8 mouse cellular contexts compared by ENCODE assay signal in genomic region chr11:80153857-80154495, GRCm38 (mm10). TPM values are rescaled to one million over a fixed set of nuclear protein-coding genes. Genes with fewer than 3 reads are reported as not detected.
A peak's percentile ranks its signal among the peaks of the same experiment; 100 is the strongest.
DNase-seq lines count a peak whose midpoint lies in the region; ATAC-seq and TF ChIP-seq lines count a peak whose summit lies in the region.

TSS of gene Adap2 (plus strand) at chr11:80154105.

- H3K9ac ChIP-seq in hindbrain, embryonic 15.5 days = peak within 1 kb of the TSS; percentile 30; the same call in 1 of the 2 replicates

- peaks cover 9% of the 10 kb centered on the region for H3K4me1 ChIP-seq in hindbrain, embryonic 15.5 days (replicated peaks)

- peak; percentile 94 for DNase-seq in gastrocnemius, adult 2 months
- peak; percentile 47 to 54 for DNase-seq in left cerebral cortex, adult 18-20 months (ENCODE audit: low spot score in 2 of 2)
- DNase-seq in lung, postnatal 36 days = peak; percentile 96
- DNase-seq in retina, embryonic 14.5 days (ENCODE audit: low spot score) = peak; percentile 84
- peak; percentile 82 to 83 for DNase-seq in thymus, postnatal 36 days

- WGBS in hindbrain, embryonic 15.5 days = 3% methylated on average over 45 of the region's 47 CpGs

- peak; percentile 95 for ATAC-seq in activated CD4-positive, CD25-positive, alpha-beta regulatory T cell, adult 4 months
- ATAC-seq in common myeloid progenitor, adult 5-6 weeks (replicated peaks; ENCODE audit: low read depth, poor library complexity, severe bottlenecking) = peak; percentile 93
- peak; percentile 45; the same call in 1 of the 2 replicates for ATAC-seq in hindbrain, embryonic 15.5 days (ENCODE audit: low FRiP score, low read depth)

- peak within 1 kb of the TSS; percentile 85 for H3K27ac ChIP-seq in gastrocnemius, adult 2 months
- H3K27ac ChIP-seq in hindbrain, embryonic 15.5 days (replicated peaks) = no peak within 1 kb of the TSS

- intact Hi-C loops in gastrocnemius, adult 2 months (cut with DNase I) = no loop called here

- peaks cover 32% of the 10 kb centered on the region for H3K27me3 ChIP-seq in hindbrain, embryonic 15.5 days

- H3K4me2 ChIP-seq in hindbrain, embryonic 15.5 days = peak within 1 kb of the TSS; percentile 77

- TF ChIP-seq CTCF in gastrocnemius, adult 2 months (IDR thresholded peaks at IDR 0.05) = no peak

- no peaks in the 10 kb centered on the region for H3K9me3 ChIP-seq in hindbrain, embryonic 15.5 days

- peak within 1 kb of the TSS; percentile 74 for H3K4me3 ChIP-seq in gastrocnemius, adult 2 months
- peak within 1 kb of the TSS; percentile 47 for H3K4me3 ChIP-seq in hindbrain, embryonic 15.5 days

- H3K36me3 ChIP-seq in hindbrain, embryonic 15.5 days = no peaks in the 10 kb centered on the region

RNA-seq across cellular contexts. Expression of gene Adap2, which starts in this region (rescaled TPM):
- under 1 TPM in 1 of 2 experiments, not detected in 1; 0.54 TPM for polyA plus RNA-seq in activated CD4-positive, CD25-positive, alpha-beta regulatory T cell, adult 4 months (2017; shearing (Covaris generic))
- not detected in 2 replicates for total RNA-seq in common myeloid progenitor, adult 5-6 weeks (2017)
- total RNA-seq in gastrocnemius, adult 2 months (2021) = 1 to 10 TPM; 4.2 to 4.7 TPM
- 4.1 TPM in 2 replicates for polyA plus RNA-seq in hindbrain, embryonic 15.5 days (2015; fragmentation: Nextera tagmentation; extraction: Ambion mirVana)
- 1 to 10 TPM; 4.7 to 7.2 TPM for total RNA-seq in left cerebral cortex, adult 18-20 months (2021)

Comparison
In these comparisons a context has a peak if more than half of its experiments do, and no peak if none do; other contexts are left out.
1. Peak in ATAC-seq in activated CD4-positive, CD25-positive, alpha-beta regulatory T cell, adult 4 months; RNA of the gene not detected or under 1 TPM.
2. Peak in ATAC-seq in common myeloid progenitor, adult 5-6 weeks; RNA of the gene not detected or under 1 TPM.
3. ATAC-seq: peak in every context shown above with its lines; median percentile 95 in activated CD4-positive, CD25-positive, alpha-beta regulatory T cell, adult 4 months; 93 in common myeloid progenitor, adult 5-6 weeks; 45 in hindbrain, embryonic 15.5 days.